Mouse (Mus musculus) ES-E14 (cell line): ENCODE results near the gene Gpr15. TPM values are rescaled to one million over a fixed set of nuclear protein-coding genes. Genes with fewer than 3 reads are reported as not detected.

Experiments used
- DNase-seq: peaks from one replicate; pipeline ENCODE4 v3.0.0-alpha.2; 2013; ENCODE audit warnings: low read depth, low spot score
- H3K27ac ChIP-seq: 2 replicates; pipeline ENCODE4 v1.5.1; 2012; ENCODE audit warnings: low read depth, mild to moderate bottlenecking, low read length, moderate library complexity, mixed read lengths; ENCODE audit not compliant: poor library complexity, insufficient read depth, severe bottlenecking
- H3K36me3 ChIP-seq: 2 replicates; pipeline ENCODE4 v1.6.1; 2012; ENCODE audit warnings: mild to moderate bottlenecking, low read length, moderate library complexity, mixed read lengths; ENCODE audit not compliant: control insufficient read depth, poor library complexity, insufficient read depth, severe bottlenecking
- H3K4me1 ChIP-seq, 2 experiments: fragments of 150-350 bp in 1 of 2; sonication (generic) in 1 of 2; 2 replicates each; pipeline ENCODE4 v1.6.1; 2012; ENCODE audit warnings: low read length in 2 of 2, mild to moderate bottlenecking in 1 of 2, mixed read lengths in 1 of 2; ENCODE audit not compliant: control insufficient read depth in 2 of 2, insufficient read depth in 2 of 2, poor library complexity in 1 of 2
- H3K4me3 ChIP-seq, 2 experiments: fragments of 150-350 bp in 1 of 2; sonication (generic) in 1 of 2; 2 replicates each; pipeline ENCODE4 v1.5.1; 2012; ENCODE audit warnings: low read length in 2 of 2, low read depth in 1 of 2, mild to moderate bottlenecking in 1 of 2, mixed read lengths in 1 of 2; ENCODE audit not compliant: insufficient read depth in 1 of 2, poor library complexity in 1 of 2, severe bottlenecking in 1 of 2
- H3K9ac ChIP-seq: 2 replicates; pipeline ENCODE4 v1.6.1; 2012; ENCODE audit warnings: low read depth, mild to moderate bottlenecking, low read length, mixed read lengths; ENCODE audit not compliant: poor library complexity, insufficient read depth, severe bottlenecking
- H3K9me3 ChIP-seq: fragments of 150-350 bp; sonication (generic); 2 replicates; pipeline ENCODE4 v1.6.1; 2012; ENCODE audit warnings: low read depth, mild to moderate bottlenecking, low read length; ENCODE audit not compliant: control insufficient read depth, insufficient read depth
- CHD2 ChIP-seq: IDR thresholded peaks from 2 replicates; pipeline ENCODE4 v1.6.1; 2014; ENCODE audit warnings: mild to moderate bottlenecking, low read depth, low read length, inconsistent platforms
- HCFC1 ChIP-seq: IDR thresholded peaks from 2 replicates; pipeline ENCODE4 v1.6.1; 2012; ENCODE audit warnings: low read length, inconsistent platforms, borderline replicate concordance; ENCODE audit not compliant: insufficient read depth
- MAFK ChIP-seq: IDR thresholded peaks from 2 replicates; pipeline ENCODE4 v1.6.1; 2014; ENCODE audit warnings: mild to moderate bottlenecking, low read depth, low read length, inconsistent platforms; ENCODE audit not compliant: insufficient read depth
- ZC3H11A ChIP-seq: IDR thresholded peaks from 2 replicates; pipeline ENCODE4 v1.6.1; 2012; ENCODE audit warnings: low read depth, mild to moderate bottlenecking, inconsistent platforms, low read length, borderline replicate concordance
- ZNF384 ChIP-seq: IDR thresholded peaks from 2 replicates; pipeline ENCODE4 v1.6.1; 2012; ENCODE audit warnings: low read depth, low read length, inconsistent platforms
- in situ Hi-C, 2 experiments: fragments of 600-800 bp; cut with MboI; formaldehyde crosslinking; loops; one replicate each; pipeline ENCODE4 v1.15.1; 2025; ENCODE audit warnings: low sequenced_read_pairs in 2 of 2, inconsistent platforms in 1 of 2; ENCODE audit not compliant: unreplicated experiment in 2 of 2
- total RNA-seq: library from RNA; depleted of rRNA; stranded (reverse); fragments of 300-350 nt; gene quantifications from 2 replicates; pipeline ENCODE4 v1.2.3, GENCODE M21; 2012

Gpr15 gene
- total RNA-seq, 1 experiment: not detected

DNA sequence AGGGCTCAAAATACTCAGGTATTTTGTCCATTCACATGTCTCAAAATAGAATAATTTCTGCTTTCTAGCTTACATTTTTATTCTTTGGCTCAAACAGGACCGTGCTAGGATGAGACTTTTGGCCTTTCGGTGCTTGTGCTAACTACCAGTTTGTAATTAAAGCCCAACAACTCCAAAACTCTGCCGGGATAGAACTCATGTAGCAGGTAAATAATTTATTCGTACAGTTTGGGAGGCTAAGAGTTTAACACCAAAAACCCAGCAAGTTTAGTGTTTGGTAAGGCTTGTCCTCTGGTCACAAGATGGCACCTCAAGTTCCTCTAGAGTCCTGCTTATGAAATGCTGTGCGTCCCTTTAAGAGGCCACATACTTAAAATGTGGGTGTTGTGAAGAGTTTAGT, 21.9 kb upstream of the Gpr15 start:
- in situ Hi-C loops: no loop called here
- no peak overlapping the region for H3K9ac ChIP-seq
- H3K4me3 ChIP-seq: no peak overlapping the region
- no peak for DNase-seq
- H3K27ac ChIP-seq: no peak overlapping the region
- TF ChIP-seq ZC3H11A: no peak
- TF ChIP-seq ZNF384: no peak
- no peak for TF ChIP-seq HCFC1
- TF ChIP-seq MAFK: no peak
- TF ChIP-seq CHD2: no peak
- no peaks in the 10 kb centered on the region for H3K9me3 ChIP-seq
- no peaks in the 10 kb centered on the region for H3K36me3 ChIP-seq
- no peaks in the 10 kb centered on the region for H3K4me1 ChIP-seq

- in situ Hi-C loops: no loop called here
Observed at GRCm38 (mm10) chr16:58738800-58739199, 19.9 kb upstream of the Gpr15 start.

GRCm38 (mm10) chr16:58738205-58738604, 19.3 kb upstream of the Gpr15 start:
- no peaks in the 10 kb centered on the region; the same call in 1 of the 2 replicates for H3K36me3 ChIP-seq
- H3K9ac ChIP-seq: no peak overlapping the region
- in situ Hi-C loops: no loop called here
- no peak for DNase-seq
- H3K4me3 ChIP-seq: no peak overlapping the region
- TF ChIP-seq ZC3H11A (no peak), ZNF384 (no peak), MAFK (no peak), CHD2 (no peak), HCFC1 (no peak)
- H3K4me1 ChIP-seq: no peaks in the 10 kb centered on the region
- no peak overlapping the region for H3K27ac ChIP-seq
- no peaks in the 10 kb centered on the region for H3K9me3 ChIP-seq

More at GRCm38 (mm10) chr16:58738800-58739199, 19.9 kb upstream of the Gpr15 start:
- no peaks in the 10 kb centered on the region; the same call in 1 of the 2 replicates for H3K36me3 ChIP-seq
- no peak overlapping the region for H3K4me3 ChIP-seq
- H3K9me3 ChIP-seq: no peaks in the 10 kb centered on the region
- H3K4me1 ChIP-seq: no peaks in the 10 kb centered on the region
- no peak overlapping the region for H3K27ac ChIP-seq
- TF ChIP-seq CHD2: no peak
- no peak for DNase-seq
- no peak overlapping the region for H3K9ac ChIP-seq

GRCm38 (mm10) chr16:58728176-58728671, 9.4 kb upstream of the Gpr15 start:
- Histone ChIP-seq H3K9ac (peak overlapping the region; percentile 77), H3K4me3 (peak overlapping the region; percentile 67 to 93), H3K4me1 (no peaks in the 10 kb centered on the region), H3K36me3 (peaks cover 8% of the 10 kb centered on the region; the same call in 1 of the 2 replicates), H3K27ac (peak overlapping the region; percentile 24; the same call in 1 of the 2 replicates), H3K9me3 (no peaks in the 10 kb centered on the region)
- no peak for DNase-seq
- in situ Hi-C loops: no loop called here
- TF ChIP-seq MAFK (no peak), CHD2 (no peak), ZC3H11A (no peak), ZNF384 (no peak), HCFC1 (no peak)

GRCm38 (mm10) chr16:58727477-58728131, 8.7 kb upstream of the Gpr15 start, which contains the start of gene Cldnd1:
TSS of gene Cldnd1 (plus strand) at chr16:58727910.
- peaks cover 8% of the 10 kb centered on the region; the same call in 1 of the 2 replicates for H3K36me3 ChIP-seq
- TF ChIP-seq CHD2 (no peak), HCFC1 (peak; percentile 96)
- H3K9ac ChIP-seq: peak within 1 kb of the TSS; percentile 77
- in situ Hi-C loops: no loop called here
- H3K4me1 ChIP-seq: no peaks in the 10 kb centered on the region
- peak within 1 kb of the TSS; percentile 24 for H3K27ac ChIP-seq
- peak; percentile 91 for DNase-seq
- H3K4me3 ChIP-seq: peak within 1 kb of the TSS; percentile 67 to 93
- H3K9me3 ChIP-seq: no peaks in the 10 kb centered on the region
